Mouse (Mus musculus) ES-Bruce4 (cell line): Measurements from ENCODE around the gene E130114P18Rik.

Experiments used
- CTCF ChIP-seq: IDR thresholded peaks from one replicate; pipeline ENCODE4 v1.8.1; 2011; ENCODE audit warnings: low read depth, low read length
- EP300 ChIP-seq: IDR thresholded peaks from 2 replicates; pipeline ENCODE4 v1.6.1; 2011; ENCODE audit warnings: low read depth, low read length; ENCODE audit not compliant: insufficient read depth
- POLR2A ChIP-seq: IDR thresholded peaks from one replicate; pipeline ENCODE4 v1.8.1; 2011; ENCODE audit warnings: low read length; ENCODE audit not compliant: insufficient read depth

- no peak for TF ChIP-seq CTCF
- no peak for TF ChIP-seq EP300
- TF ChIP-seq POLR2A = no peak
Observed at GRCm38 (mm10) chr4:97593869-97594268, 184.0 kb downstream of the E130114P18Rik start.
